Mouse (Mus musculus) B cell, adult (primary cell): ENCODE results near the gene Lipn. TPM values are rescaled to one million over a fixed set of nuclear protein-coding genes. Genes with fewer than 3 reads are reported as not detected.

Experiments used
- total RNA-seq: library from RNA; stranded (reverse); gene quantifications from 4 replicates; pipeline ENCODE4 v1.2.4, GENCODE M21; 2023; ENCODE audit not compliant: inconsistent age

The Lipn gene
- not detected in 4 replicates for total RNA-seq

GRCm38 (mm10) chr19:34066779-34067472 lies at the start of gene Lipn:
Gene Lipn (plus strand): TSS chr19:34067358.

DNA sequence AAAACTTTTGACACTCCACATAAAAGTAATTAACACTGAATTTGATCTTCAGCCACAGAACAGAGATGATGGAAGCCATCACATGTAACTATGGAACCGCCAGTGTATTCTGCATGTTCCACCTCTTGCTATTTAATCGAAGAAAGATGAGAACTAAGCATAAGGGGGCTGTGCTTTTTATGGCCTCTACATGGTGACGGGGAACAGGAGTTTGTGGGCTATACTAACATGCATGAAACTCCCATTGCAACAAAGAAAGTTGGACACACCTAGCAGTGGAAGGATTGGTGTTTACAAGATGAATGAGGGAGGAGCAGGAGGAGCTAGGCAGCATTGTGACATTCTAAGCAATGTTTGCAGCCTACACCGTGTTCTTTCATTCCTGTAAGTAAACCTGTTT lies 33.5 kb downstream of the Lipn start, which contains the start of gene Lipm:
Gene Lipm, plus strand, starts transcription at position 301 of the 400 bp plus-strand sequence.

Other genes with a start within 250 kb of the Lipn start
- not detected in 4 replicates for gene Lipf, start 106.2 kb upstream of the Lipn start, total RNA-seq
- not detected in 4 replicates for gene Lipk, start 59.1 kb upstream of the Lipn start, total RNA-seq
- not detected in 4 replicates for gene Lipm, start 33.6 kb downstream of the Lipn start, total RNA-seq
- gene Ankrd22, start 98.7 kb downstream of the Lipn start, total RNA-seq, result 0.32 TPM in 1 of 4 replicates, not detected in the others
- 35.1 to 42.6 TPM (median 39.9 TPM) in 4 replicates for gene Stambpl1, start 124.9 kb downstream of the Lipn start, total RNA-seq
- gene Acta2, start 188.2 kb downstream of the Lipn start, total RNA-seq, result 0.24 TPM in 1 of 4 replicates, not detected in the others
- 2.0 to 4.0 TPM (median 3.0 TPM) in 4 replicates for gene Fas, start 223.3 kb downstream of the Lipn start, total RNA-seq